1 mouse cellular context compared by ENCODE assay signal in genomic region chr2:72996808-72997378, GRCm38 (mm10).
TF ChIP-seq lines count a peak whose summit lies in the region.

No protein-coding gene starts in this region.

TF ChIP-seq in MEL, 35 proteins besides CTCF, POLR2A, EP300 and RAD21 (continued from another document):
- TF ChIP-seq HCFC1 (IDR thresholded peaks at IDR 0.05; ENCODE audit: low read depth, low read length) (peak; percentile 44; the same call in 1 of the 2 replicates), MAX (IDR thresholded peaks at IDR 0.05; ENCODE audit: low read length) (peak; percentile 48; the same call in 1 of the 2 replicates), E2F4 (IDR thresholded peaks at IDR 0.05; ENCODE audit: borderline replicate concordance, low read depth, low read length) (no peak), NRF1 (IDR thresholded peaks at IDR 0.05; ENCODE audit: insufficient read depth, low read depth, low read length, poor library complexity, severe bottlenecking) (no peak), POLR2AphosphoS5 (IDR thresholded peaks at IDR 0.05; ENCODE audit: borderline replicate concordance, low read depth, low read length) (no peak), JUND (IDR thresholded peaks at IDR 0.05; ENCODE audit: low read depth, low read length) (no peak), GABPA (IDR thresholded peaks at IDR 0.05; ENCODE audit: low read depth, low read length) (no peak), ELF1 (IDR thresholded peaks at IDR 0.05; ENCODE audit: low read depth, low read length) (peak; percentile 72), USF2 (IDR thresholded peaks at IDR 0.05; ENCODE audit: borderline replicate concordance in 1 of 2, insufficient read depth in 1 of 2, low read depth in 1 of 2, low read length in 2 of 2) (no peak), MAZ (IDR thresholded peaks at IDR 0.05; ENCODE audit: low read depth, low read length) (no peak), BHLHE40 (IDR thresholded peaks at IDR 0.05; ENCODE audit: borderline replicate concordance, low read depth, low read length) (no peak), GATA1 (IDR thresholded peaks at IDR 0.05; ENCODE audit: low read depth, low read length) (0 out of 2 replicates have a peak, but pooled peaks have one; percentile 17), MEF2A (IDR thresholded peaks at IDR 0.05; ENCODE audit: extremely low read depth, insufficient replicate concordance, low read depth, low read length, poor library complexity, severe bottlenecking) (no peak)
